Mouse (Mus musculus) adipocyte (in vitro differentiated cells): ENCODE measurements around the gene Lipt1.
A peak's percentile ranks its signal among the peaks of the same experiment; 100 is the strongest.

Experiments
- DNase-seq: peaks from one replicate; pipeline ENCODE4 v3.0.0-alpha.2; 2016; ENCODE audit warnings: low spot score

The Lipt1 gene

DNA sequence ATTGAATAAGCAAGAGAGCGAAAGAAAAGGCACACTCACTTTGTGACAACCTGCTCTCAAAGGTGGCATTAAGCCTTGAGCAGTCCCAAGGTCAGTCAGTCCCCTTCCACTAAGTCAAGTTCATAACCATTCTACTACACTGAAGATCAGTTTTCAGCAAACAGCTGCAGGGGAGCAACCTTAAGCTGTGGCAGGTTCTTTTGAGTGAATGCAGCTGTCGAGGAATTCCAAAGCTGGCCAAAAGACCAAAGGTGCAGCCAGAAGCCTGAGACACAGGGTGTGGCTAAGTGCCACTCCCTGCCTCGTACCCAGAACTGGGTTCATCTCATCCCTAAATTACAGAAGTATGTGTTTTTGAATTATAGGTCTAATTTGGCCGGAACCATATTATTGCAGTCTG, 28.3 kb downstream of the Lipt1 start:
- DNase-seq = no peak

DNA sequence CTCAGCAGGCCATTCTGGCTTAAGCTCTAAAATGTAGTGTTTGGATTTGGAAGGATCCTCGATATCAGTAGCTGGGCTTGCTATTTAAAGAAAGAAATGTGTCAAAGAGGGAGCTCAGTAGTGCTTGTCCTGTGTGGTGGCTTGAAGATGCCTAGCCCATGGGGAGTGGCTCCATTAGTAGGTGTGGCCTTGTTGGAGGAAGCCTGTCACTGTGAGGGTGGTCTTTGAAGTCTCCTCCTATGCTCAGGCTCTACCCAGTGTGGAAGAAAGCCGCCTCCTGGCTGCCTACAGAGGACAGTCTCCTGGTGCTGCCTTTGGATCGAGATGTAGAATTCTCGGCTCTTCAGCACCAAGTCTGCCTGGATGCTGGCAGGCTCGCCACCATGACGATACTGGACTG, 28.8 kb downstream of the Lipt1 start:
- no peak for DNase-seq

DNA sequence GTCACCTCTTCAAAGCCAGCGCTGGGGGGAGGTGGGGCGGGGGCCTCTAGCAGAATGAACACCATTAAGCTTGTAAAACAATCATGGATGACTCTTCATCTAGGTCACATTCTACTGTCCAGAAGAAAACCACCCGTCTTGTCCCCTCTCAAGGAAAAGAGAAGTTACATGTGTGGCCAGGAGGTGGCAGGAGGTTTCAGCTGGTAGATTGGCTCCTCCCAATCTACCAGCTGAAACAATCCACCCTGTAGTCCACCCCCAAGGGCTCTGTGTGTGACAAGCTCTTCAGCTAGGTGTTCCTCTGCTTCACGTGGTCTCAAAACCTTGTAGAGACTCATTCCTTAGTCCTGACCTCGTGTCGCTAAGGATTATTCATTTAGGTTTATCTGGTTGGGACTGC, 31.6 kb downstream of the Lipt1 start:
- DNase-seq = peak; percentile 52

DNA sequence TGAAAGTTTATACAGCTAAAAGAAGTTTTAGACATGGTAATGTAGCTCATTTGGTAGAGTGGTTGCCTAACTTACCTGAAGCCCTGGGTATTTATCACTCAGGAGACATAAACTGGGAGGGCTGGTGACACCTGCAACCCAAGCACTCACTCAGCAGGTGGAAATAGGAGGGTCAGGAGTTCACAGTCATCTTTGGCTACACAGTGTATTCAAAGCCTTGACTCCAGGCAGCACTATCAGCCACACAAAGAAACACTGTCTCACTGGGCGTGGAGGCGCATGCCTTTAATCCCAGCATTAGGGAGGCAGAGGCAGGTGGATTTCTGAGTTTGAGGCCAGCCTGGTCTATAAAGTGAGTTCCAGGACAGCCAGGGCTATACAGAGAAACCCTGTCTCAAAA, 41.2 kb downstream of the Lipt1 start:
- DNase-seq = no peak

DNA sequence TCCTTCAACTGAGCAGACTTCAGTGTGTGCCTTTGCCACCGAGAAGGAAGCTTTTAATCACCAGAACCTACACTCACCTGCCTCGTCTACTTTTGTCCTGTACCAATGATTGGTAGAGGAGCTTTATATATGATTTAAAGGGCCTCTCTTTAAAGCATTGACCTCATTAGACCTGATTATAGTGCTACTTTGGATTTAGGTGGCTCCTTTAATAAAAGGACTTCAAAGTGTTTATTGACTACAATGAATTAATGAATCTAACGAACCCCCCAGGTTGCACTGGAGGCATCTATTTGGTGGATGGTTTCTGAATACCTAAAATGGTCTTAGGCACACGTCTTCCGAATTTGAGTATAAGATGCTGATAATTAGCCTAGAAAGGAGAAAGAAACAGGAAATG, 44.9 kb downstream of the Lipt1 start, which contains the start of gene Lyg2:
TSS of gene Lyg2 (minus strand) at position 101 of the 400 bp plus-strand sequence.
- DNase-seq = no peak

DNA sequence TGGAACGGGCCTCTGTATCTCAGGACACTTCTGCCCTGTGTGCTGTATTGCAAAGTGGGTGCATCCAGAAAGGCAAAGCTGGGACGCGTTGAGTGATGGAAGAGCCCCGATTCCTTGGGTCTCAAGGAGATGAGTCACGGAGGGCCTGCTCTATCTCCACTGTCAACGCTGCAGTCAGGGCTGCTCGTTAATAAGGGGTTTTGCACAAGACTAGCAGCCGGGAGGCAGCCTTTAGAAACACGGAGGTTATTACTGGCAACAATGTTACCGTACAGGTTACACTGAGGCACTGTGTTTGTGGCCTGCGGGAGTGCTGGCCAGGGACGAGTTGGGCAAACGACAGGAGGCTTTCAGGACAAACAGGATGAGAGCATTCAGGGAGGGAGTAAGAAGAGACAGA, 46.1 kb downstream of the Lipt1 start:
- no peak for DNase-seq

DNA sequence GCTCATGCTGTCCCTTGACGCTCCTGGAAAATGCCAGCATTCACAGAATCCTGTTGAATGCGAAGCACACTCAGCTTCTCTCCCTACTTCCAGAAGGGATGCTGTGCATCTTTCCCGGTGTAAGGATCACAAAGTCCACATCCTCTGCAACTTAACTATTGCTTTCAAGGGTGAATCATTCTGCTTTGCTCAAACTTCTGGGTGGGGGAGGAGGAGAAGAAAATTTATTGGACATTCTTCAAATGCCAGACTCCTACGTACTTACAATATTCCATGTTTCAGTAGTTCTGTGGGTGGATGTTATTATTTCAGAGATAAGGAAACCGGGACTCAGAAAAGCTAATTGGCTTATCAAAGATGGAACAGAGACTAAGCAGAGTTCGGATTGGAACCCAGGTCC, 46.6 kb downstream of the Lipt1 start:
- no peak for DNase-seq

DNA sequence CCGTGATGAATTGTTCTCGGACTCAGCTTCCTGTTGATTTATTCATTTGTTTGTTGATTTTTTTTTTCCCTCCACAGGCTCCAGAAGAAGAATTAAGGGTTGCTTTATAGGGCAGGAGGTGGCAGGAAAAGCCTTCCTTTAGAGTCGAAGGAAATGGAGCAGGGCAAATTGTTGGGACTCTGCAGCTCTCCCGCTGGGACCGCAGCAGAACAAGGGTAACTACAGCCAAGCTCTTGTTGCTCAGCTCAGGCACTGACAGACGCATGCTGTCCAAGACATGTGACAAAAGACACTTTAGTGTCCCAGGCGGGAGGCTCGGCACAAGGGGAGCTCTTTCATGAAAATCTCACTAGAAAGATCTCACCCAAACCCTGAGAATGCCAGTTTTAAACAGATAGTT, 51.0 kb downstream of the Lipt1 start:
- DNase-seq = no peak
